Mouse (Mus musculus): ENCODE results near the gene Gm1553. TPM values are rescaled to one million over a fixed set of nuclear protein-coding genes. Genes with fewer than 3 reads are reported as not detected.

Gm1553 gene
- polyA plus RNA-seq (2012; rRNA removed): not detected in 2 replicates

GRCm38 (mm10) chr10:82492518-82492917, at the start of gene Gm1553:
Gene Gm1553, minus strand, starts transcription at chr10:82492618.

Other genes with a start within 250 kb of the Gm1553 start
- gene 4932415D10Rik, start 176.0 kb downstream of the Gm1553 start, polyA plus RNA-seq (2012; rRNA removed): not detected in 2 replicates
- gene Gm4924, start 138.4 kb downstream of the Gm1553 start, polyA plus RNA-seq (2012; rRNA removed): 0.59 and 0.90 TPM in 2 replicates
- 29.5 and 31.9 TPM in 2 replicates for gene 1190007I07Rik, start 130.6 kb upstream of the Gm1553 start, polyA plus RNA-seq (2012; rRNA removed)
- gene Tdg, start 137.2 kb upstream of the Gm1553 start, polyA plus RNA-seq (2012; rRNA removed): 15.4 and 15.7 TPM in 2 replicates
- 0.36 and 0.42 TPM in 2 replicates for gene Glt8d2, start 198.0 kb upstream of the Gm1553 start, polyA plus RNA-seq (2012; rRNA removed)
- 7.8 and 9.1 TPM in 2 replicates for gene Hcfc2, start 203.5 kb upstream of the Gm1553 start, polyA plus RNA-seq (2012; rRNA removed)

Data from liver, embryonic 18 days (tissue).